ENCODE assay signal across 10 mouse cellular contexts in the genomic region with DNA sequence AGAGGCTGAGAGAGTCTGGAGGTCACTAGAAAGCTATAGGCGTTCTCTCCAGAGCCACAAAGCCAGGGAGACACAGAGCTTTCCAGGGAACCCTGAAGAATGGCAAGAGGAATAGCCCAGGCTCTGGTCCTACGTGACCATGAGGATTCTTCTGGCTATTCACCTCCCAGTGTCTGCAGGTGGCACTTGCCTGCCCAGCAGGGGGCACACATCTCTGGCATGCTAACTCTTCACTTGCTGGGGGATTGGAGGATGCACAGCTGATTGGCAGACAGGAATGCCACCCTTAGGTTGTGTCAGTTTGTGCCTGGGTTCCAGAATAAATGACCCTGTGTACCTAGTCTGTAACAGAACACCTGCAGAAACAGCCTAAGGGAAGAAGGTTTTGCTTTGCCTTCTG.
"Had no signal": no experiment of that assay in that cellular context is flagged by ENCODE, and none has a peak within 500 bp of the region (broad histone marks: within the 10 kb centered on the region; RNA-seq: fewer than 3 reads in every experiment).

No protein-coding gene starts in this region.

- H3K4me3 ChIP-seq: limb, embryonic 10.5 days; lung, embryonic 15.5 days; stomach, embryonic 15.5 days had no signal

- H3K27me3 ChIP-seq: lung, embryonic 15.5 days; stomach, embryonic 15.5 days had no signal

- ATAC-seq: intestine, embryonic 16.5 days; midbrain, embryonic 16.5 days had no signal

- H3K9ac ChIP-seq: lung, embryonic 15.5 days; stomach, embryonic 15.5 days had no signal

- H3K9me3 ChIP-seq: limb, embryonic 10.5 days; lung, embryonic 15.5 days; stomach, embryonic 15.5 days had no signal

- DNase-seq: kidney, adult 9 months; kidney, postnatal 10 days; layer of hippocampus, adult 9-11 months; right cerebral cortex, postnatal 14 days had no signal

- H3K27ac ChIP-seq: limb, embryonic 10.5 days; lung, embryonic 15.5 days; stomach, embryonic 15.5 days had no signal

- H3K4me1 ChIP-seq: limb, embryonic 10.5 days; lung, embryonic 15.5 days; stomach, embryonic 15.5 days had no signal

- H3K36me3 ChIP-seq: limb, embryonic 10.5 days; lung, embryonic 15.5 days; stomach, embryonic 15.5 days had no signal

- H3K4me2 ChIP-seq: liver, embryonic 11.5 days; lung, embryonic 15.5 days; stomach, embryonic 15.5 days had no signal
